Mouse (Mus musculus) forebrain, embryonic 14.5 days (tissue): Measurements from ENCODE around the gene Gm9803. TPM values are rescaled to one million over a fixed set of nuclear protein-coding genes. Genes with fewer than 3 reads are reported as not detected.

Source experiments
- ATAC-seq: fragments of 200-750 bp; cut with Nextera tagmentation; 2 replicates; pipeline ENCODE4 v1.8.0; 2017; ENCODE audit warnings: mild to moderate bottlenecking, moderate library complexity
- DNase-seq: peaks from one replicate; pipeline ENCODE4 v3.0.0-alpha.2; 2015; ENCODE audit warnings: low spot score
- H3K27ac ChIP-seq: fragments of 300-500 bp; sonication (generic); 2 replicates; pipeline ENCODE4 v1.5.1; 2014; ENCODE audit warnings: low read depth, mild to moderate bottlenecking, control low read depth, low read length, moderate library complexity
- H3K27me3 ChIP-seq: fragments of 300-500 bp; sonication (generic); replicated peaks from 2 replicates; pipeline ENCODE4 v1.6.1; 2014; ENCODE audit warnings: low read length, control low read depth, mixed read lengths; ENCODE audit not compliant: control insufficient read depth, insufficient read depth
- H3K36me3 ChIP-seq: fragments of 300-500 bp; sonication (generic); 2 replicates; pipeline ENCODE4 v1.6.1; 2014; ENCODE audit warnings: low read length, control low read depth; ENCODE audit not compliant: control insufficient read depth, insufficient read depth
- H3K4me1 ChIP-seq: fragments of 300-500 bp; sonication (generic); 2 replicates; pipeline ENCODE4 v1.6.1; 2014; ENCODE audit warnings: antibody characterized with exemption, low read length, control low read depth; ENCODE audit not compliant: control insufficient read depth, insufficient read depth
- H3K4me2 ChIP-seq: fragments of 300-500 bp; sonication (generic); 2 replicates; pipeline ENCODE4 v1.6.1; 2014; ENCODE audit warnings: mild to moderate bottlenecking, control low read depth, low read length
- H3K4me3 ChIP-seq: fragments of 300-500 bp; sonication (generic); 2 replicates; pipeline ENCODE4 v1.5.1; 2014; ENCODE audit warnings: low read depth, low read length, control low read depth
- H3K9ac ChIP-seq: fragments of 300-500 bp; sonication (generic); 2 replicates; pipeline ENCODE4 v1.6.1; 2014; ENCODE audit warnings: mild to moderate bottlenecking, low read length, control low read depth, moderate library complexity
- H3K9me3 ChIP-seq: fragments of 300-500 bp; sonication (generic); replicated peaks from 2 replicates; pipeline ENCODE4 v1.6.1; 2016; ENCODE audit warnings: low read length, control low read depth, mixed read lengths; ENCODE audit not compliant: control insufficient read depth
- WGBS: fragments of 180-500 bp; shearing (Covaris S2); extraction: QIAGEN DNeasy Blood & Tissue Kit; methylation state at CpG from one replicate; pipeline ENCODE4 v1.1.7; 2014; 5-methylcytosine and 5-hydroxymethylcytosine counted together
- polyA plus RNA-seq: library from polyadenylated mRNA; unstranded; fragments of >200 nt; fragmentation: Nextera tagmentation; extraction: Ambion mirVana; gene quantifications from 2 replicates; pipeline ENCODE4 v1.2.1, GENCODE M21; 2014

The Gm9803 gene
- polyA plus RNA-seq, 1 experiment from 2014 or later, result 22.1 TPM

DNA sequence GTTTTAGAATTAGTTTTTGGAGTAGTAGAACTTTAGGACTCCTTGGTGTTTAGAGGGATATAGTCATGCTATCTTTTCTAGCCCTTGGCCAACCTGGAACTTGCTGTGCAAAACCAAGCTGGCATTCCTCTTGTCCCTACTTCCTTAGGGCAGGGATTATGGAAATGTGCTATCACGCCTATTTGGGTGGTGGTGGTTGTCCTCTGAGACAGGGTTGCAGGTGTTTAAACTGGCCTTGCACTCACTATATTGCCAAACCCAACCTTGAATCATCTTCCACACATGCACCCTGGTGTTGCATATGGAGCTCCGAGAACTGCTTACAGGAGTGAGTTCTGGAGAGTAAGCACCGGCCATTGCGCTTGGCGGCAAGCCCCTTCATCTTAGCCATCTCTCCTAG lies 41.9 kb upstream of the Gm9803 start:
- DNase-seq (no peak), ATAC-seq (no peak)
- no peak overlapping the region for H3K27ac ChIP-seq
- no peaks in the 10 kb centered on the region for H3K9me3 ChIP-seq
- H3K9ac ChIP-seq, result no peak overlapping the region
- peaks cover 25% of the 10 kb centered on the region for H3K4me1 ChIP-seq
- 93% methylated on average over 5 of the region's 5 CpGs for WGBS
- H3K36me3 ChIP-seq, result no peaks in the 10 kb centered on the region
- H3K4me3 ChIP-seq, result no peak overlapping the region
- no peaks in the 10 kb centered on the region for H3K27me3 ChIP-seq
- H3K4me2 ChIP-seq, result no peak overlapping the region

DNA sequence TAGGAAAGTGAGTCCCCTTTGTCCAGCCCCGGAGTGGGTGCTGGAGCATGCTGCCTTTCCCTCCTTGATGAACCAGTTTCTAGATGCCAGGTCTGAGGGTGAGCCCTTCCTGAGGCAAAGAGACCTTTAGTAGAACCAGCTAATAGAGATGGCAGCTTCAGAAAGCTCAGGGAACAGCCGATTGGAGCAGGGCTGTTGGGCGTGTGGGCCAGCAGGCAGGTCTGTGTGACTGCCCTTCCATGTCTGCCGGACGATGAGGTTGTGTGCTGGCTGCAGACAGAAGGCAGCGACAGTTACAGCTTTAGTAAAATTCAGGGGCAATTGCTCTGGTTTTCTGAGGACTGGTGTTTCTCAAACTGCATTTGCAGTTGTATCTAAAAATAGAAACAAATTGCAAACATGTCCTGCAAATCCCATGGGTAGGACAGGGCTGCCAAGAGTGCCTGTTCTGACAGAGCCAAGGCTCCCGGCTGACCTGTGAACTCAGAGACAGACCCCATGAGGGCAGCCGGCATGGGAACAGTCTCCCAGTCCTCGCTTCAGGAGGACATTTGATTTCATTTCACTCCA lies 40.4 kb upstream of the Gm9803 start:
- DNase-seq, result no peak
- no peak overlapping the region for H3K9ac ChIP-seq

GRCm38 (mm10) chr10:43485751-43486268 lies 38.1 kb upstream of the Gm9803 start:
- H3K4me1 ChIP-seq, result peaks cover 13% of the 10 kb centered on the region
- H3K4me3 ChIP-seq, result no peak overlapping the region
- H3K27ac ChIP-seq, result no peak overlapping the region
- no peaks in the 10 kb centered on the region for H3K36me3 ChIP-seq
- no peaks in the 10 kb centered on the region for H3K27me3 ChIP-seq
- 89% methylated on average over 6 of the region's 6 CpGs for WGBS
- no peaks in the 10 kb centered on the region for H3K9me3 ChIP-seq
- H3K4me2 ChIP-seq, result no peak overlapping the region
- DNase-seq (no peak), ATAC-seq (no peak)
- H3K9ac ChIP-seq, result no peak overlapping the region

More for the DNA sequence above, 40.4 kb upstream of the Gm9803 start:
- Histone ChIP-seq H3K27ac (no peak overlapping the region), H3K36me3 (no peaks in the 10 kb centered on the region), H3K4me3 (no peak overlapping the region), H3K4me1 (peaks cover 21% of the 10 kb centered on the region), H3K9me3 (no peaks in the 10 kb centered on the region), H3K4me2 (no peak overlapping the region), H3K27me3 (no peaks in the 10 kb centered on the region)
- WGBS, result 58% methylated on average over 9 of the region's 9 CpGs
- no peak for ATAC-seq

GRCm38 (mm10) chr10:43487441-43488010 lies 36.4 kb upstream of the Gm9803 start:
- Histone ChIP-seq H3K4me1 (peaks cover 6% of the 10 kb centered on the region; the same call in 1 of the 2 replicates), H3K4me2 (no peak overlapping the region), H3K9me3 (no peaks in the 10 kb centered on the region), H3K27ac (no peak overlapping the region), H3K4me3 (no peak overlapping the region), H3K9ac (no peak overlapping the region), H3K36me3 (no peaks in the 10 kb centered on the region), H3K27me3 (no peaks in the 10 kb centered on the region)
- 91% methylated on average over 3 of the region's 3 CpGs for WGBS
- DNase-seq (no peak), ATAC-seq (no peak)

DNA sequence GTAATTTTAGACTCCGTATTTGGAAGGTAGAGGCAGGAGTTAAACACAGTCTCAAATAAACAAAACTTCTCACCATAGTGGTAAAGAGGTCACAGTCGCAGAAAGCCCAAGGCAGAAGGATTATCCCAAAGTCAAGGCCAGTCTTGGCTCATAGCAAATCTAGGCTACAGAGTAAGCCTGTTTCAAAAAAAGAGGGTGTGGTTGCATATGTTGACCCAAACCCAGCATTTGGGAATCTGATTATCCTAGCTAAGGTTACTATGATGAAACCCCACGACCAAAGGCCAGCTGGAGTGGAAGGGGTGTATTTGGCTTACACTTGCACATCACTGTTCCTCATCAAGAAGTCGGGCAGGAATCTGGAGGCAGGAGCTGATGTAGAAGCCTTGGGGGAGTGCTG lies 35.6 kb upstream of the Gm9803 start:
- Histone ChIP-seq H3K36me3 (no peaks in the 10 kb centered on the region), H3K9me3 (no peaks in the 10 kb centered on the region), H3K4me3 (no peak overlapping the region), H3K27me3 (no peaks in the 10 kb centered on the region), H3K4me1 (peaks cover 4% of the 10 kb centered on the region; the same call in 1 of the 2 replicates), H3K27ac (no peak overlapping the region), H3K9ac (no peak overlapping the region), H3K4me2 (no peak overlapping the region)
- ATAC-seq (no peak), DNase-seq (no peak)
- WGBS, result 90% methylated on average over 4 of the region's 4 CpGs

DNA sequence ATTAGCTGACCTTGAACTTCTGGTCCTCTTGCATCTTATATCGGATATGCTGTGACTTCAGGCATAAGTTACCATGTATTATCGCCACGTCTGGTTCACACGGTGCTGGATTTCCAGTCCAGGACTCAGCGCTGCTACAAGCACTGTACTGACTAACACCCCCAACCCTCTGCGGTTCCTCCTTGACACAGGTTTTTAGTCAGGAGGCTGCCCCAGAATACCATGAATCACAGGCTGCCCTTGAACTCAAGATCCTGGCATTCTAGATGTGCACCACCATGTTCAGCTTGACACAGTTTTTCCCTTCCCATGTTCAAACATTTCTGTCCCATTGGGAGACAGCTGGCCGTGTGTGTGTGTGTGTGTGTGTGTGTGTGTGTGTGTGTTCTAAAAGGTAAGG lies 34.7 kb upstream of the Gm9803 start:
- H3K27ac ChIP-seq, result no peak overlapping the region
- no peaks in the 10 kb centered on the region for H3K4me1 ChIP-seq
- no peak overlapping the region for H3K4me2 ChIP-seq
- H3K27me3 ChIP-seq, result no peaks in the 10 kb centered on the region
- no peak for DNase-seq
- H3K36me3 ChIP-seq, result peaks cover 2% of the 10 kb centered on the region; the same call in 1 of the 2 replicates
- no peak for ATAC-seq
- H3K9me3 ChIP-seq, result no peaks in the 10 kb centered on the region
- no peak overlapping the region for H3K4me3 ChIP-seq
- WGBS, result 87% methylated on average over 7 of the region's 7 CpGs
- no peak overlapping the region for H3K9ac ChIP-seq

DNA sequence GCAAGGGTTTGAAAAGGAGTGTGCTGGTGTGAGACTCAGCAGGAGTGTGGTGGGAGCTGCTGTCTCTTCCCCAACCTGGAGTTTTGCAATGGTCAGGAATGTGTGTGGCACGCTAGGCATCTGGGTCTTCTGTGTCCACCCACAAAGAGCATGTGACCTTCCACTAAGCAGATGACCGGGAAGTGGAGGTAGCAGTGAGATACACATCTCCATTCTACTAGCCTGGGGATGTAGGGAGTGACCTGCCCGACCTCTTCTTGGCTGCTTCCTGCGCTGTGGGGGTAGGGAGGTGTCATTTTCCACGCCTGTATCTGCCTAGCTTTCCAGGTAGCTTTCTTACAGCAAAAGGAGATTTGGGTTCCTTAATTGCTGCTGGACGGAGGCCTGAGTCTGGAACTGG lies 34.3 kb upstream of the Gm9803 start:
- Histone ChIP-seq H3K4me1 (no peaks in the 10 kb centered on the region), H3K4me3 (no peak overlapping the region), H3K9me3 (no peaks in the 10 kb centered on the region), H3K9ac (no peak overlapping the region), H3K4me2 (no peak overlapping the region), H3K27ac (no peak overlapping the region), H3K36me3 (peaks cover 6% of the 10 kb centered on the region; the same call in 1 of the 2 replicates), H3K27me3 (no peaks in the 10 kb centered on the region)
- ATAC-seq (no peak), DNase-seq (no peak)
- 78% methylated on average over 6 of the region's 6 CpGs for WGBS

DNA sequence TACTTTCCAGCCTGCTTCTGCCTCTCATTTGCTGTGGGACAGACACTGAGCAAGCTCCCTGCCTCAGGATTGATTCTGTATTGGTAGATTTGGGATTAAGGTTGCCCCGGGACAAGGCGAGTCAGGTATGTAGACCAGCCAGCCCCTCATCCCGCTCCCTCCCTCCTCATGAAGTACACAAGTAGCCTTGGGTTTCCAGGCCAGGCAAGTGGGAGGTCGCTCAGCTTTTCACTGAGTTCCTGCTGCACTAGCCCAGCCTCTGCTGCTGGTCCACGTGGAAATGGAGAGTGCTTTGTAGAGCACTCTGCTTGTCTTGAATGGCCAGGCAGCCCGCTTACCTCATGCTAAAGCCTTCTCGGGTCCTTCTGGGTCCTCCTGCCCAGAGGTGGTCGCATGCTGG lies 33.9 kb upstream of the Gm9803 start:
- no peak overlapping the region for H3K9ac ChIP-seq
- WGBS, result 75% methylated on average over 8 of the region's 8 CpGs

DNA sequence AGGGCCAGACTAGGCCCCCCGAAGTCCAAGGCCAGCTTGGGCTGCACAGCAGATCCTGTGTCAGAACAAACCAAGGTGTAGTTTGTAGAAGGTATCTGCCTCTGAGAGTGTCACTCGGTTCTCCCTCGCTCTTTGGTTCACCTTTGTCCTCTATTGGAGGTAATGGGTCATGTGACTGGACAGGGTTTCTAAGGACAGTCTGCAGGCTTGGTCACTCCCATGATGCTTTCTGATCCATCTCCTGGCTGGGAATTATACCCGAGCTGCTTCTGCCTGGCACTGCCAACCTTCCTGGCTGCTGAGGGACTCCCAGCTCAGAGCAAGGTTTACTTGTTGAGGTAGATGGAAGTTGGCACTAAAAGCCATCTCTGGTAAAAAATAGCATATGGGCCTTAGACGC lies 33.0 kb upstream of the Gm9803 start:
- WGBS, result 82% methylated on average over 5 of the region's 5 CpGs
- H3K4me2 ChIP-seq, result no peak overlapping the region

More for the DNA sequence above, 33.9 kb upstream of the Gm9803 start:
- no peak for ATAC-seq
- H3K9me3 ChIP-seq, result no peaks in the 10 kb centered on the region
- no peak overlapping the region for H3K27ac ChIP-seq
- no peak overlapping the region for H3K4me3 ChIP-seq
- no peaks in the 10 kb centered on the region for H3K27me3 ChIP-seq
- peaks cover 11% of the 10 kb centered on the region; the same call in 1 of the 2 replicates for H3K36me3 ChIP-seq
- H3K4me2 ChIP-seq, result no peak overlapping the region
- H3K4me1 ChIP-seq, result no peaks in the 10 kb centered on the region
- DNase-seq, result no peak

More for the DNA sequence above, 33.0 kb upstream of the Gm9803 start:
- H3K9ac ChIP-seq, result no peak overlapping the region
- no peak overlapping the region for H3K27ac ChIP-seq
- H3K4me1 ChIP-seq, result no peaks in the 10 kb centered on the region
- H3K9me3 ChIP-seq, result no peaks in the 10 kb centered on the region
- no peak for ATAC-seq
- no peak overlapping the region for H3K4me3 ChIP-seq
- peaks cover 19% of the 10 kb centered on the region; the same call in 1 of the 2 replicates for H3K36me3 ChIP-seq
- H3K27me3 ChIP-seq, result no peaks in the 10 kb centered on the region
- no peak for DNase-seq
